8 mouse cellular contexts compared by ENCODE assay signal in the genomic region with DNA sequence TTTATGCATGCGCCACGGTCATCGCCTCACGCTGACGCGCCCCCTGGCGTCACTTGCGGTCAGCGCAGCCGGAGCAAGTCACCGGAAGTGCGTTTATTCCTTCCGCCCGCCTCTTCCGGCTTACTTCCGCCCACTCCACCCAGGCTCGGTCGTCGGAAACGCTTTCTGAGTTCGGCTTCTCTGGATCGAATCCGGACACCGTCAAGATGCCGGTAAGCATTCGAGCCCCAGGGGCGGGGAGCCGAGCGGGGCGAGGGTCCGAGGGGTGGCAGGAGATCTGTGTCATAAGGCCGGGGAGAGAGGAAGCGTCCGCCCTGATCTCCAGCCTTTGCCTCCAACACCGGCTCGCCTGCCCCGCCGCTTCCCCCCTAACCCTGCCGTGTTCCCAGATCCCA. TPM values are rescaled to one million over a fixed set of nuclear protein-coding genes. Genes with fewer than 3 reads are reported as not detected.
A peak's percentile ranks its signal among the peaks of the same experiment; 100 is the strongest.
DNase-seq lines count a peak whose midpoint lies in the region; ATAC-seq lines count a peak whose summit lies in the region.

A gene (plus strand): TSS at position 93 of the 395 bp plus-strand sequence.

- peak within 1 kb of the TSS; percentile 86 for H3K9ac ChIP-seq in hindbrain, embryonic 11.5 days (ENCODE audit: low read depth, low read length)

- peak within 1 kb of the TSS; percentile 83 for H3K4me3 ChIP-seq in hindbrain, embryonic 11.5 days (ENCODE audit: low read depth, low read length)

- H3K27ac ChIP-seq in hindbrain, embryonic 11.5 days (ENCODE audit: low read depth, low read length): no peak within 1 kb of the TSS

- under 1% methylated on average over 39 of the region's 39 CpGs for WGBS in hindbrain, embryonic 11.5 days

- H3K4me1 ChIP-seq in hindbrain, embryonic 11.5 days (replicated peaks; ENCODE audit: control insufficient read depth, insufficient read depth, low read length): peaks cover 4% of the 10 kb centered on the region; the same call in 1 of the 2 replicates

- ATAC-seq in hindbrain, embryonic 11.5 days (ENCODE audit: low FRiP score): peak; percentile 80

- H3K27me3 ChIP-seq in hindbrain, embryonic 11.5 days (ENCODE audit: control insufficient read depth, insufficient read depth, low read length): no peaks in the 10 kb centered on the region

- no peaks in the 10 kb centered on the region for H3K9me3 ChIP-seq in hindbrain, embryonic 11.5 days (ENCODE audit: control insufficient read depth, low read length)

- no peaks in the 10 kb centered on the region for H3K36me3 ChIP-seq in hindbrain, embryonic 11.5 days (ENCODE audit: control insufficient read depth, insufficient read depth, low read length)

- DNase-seq in Muller cell, postnatal 12 days (ENCODE audit: inconsistent ontology term): peak; percentile 91
- DNase-seq in cerebellum, adult 9-11 months: peak; percentile 89
- peak; percentile 69 to 95 for DNase-seq in frontal cortex, adult 2 months (ENCODE audit: extremely low spot score in 1 of 2, low spot score in 1 of 2)
- DNase-seq in hindbrain, embryonic 11.5 days (ENCODE audit: low spot score): peak; percentile 96
- DNase-seq in layer of hippocampus, postnatal 10 days (ENCODE audit: low spot score in 2 of 2): peak; percentile 93 to 94
- DNase-seq in lung, postnatal 10 days: peak; percentile 95
- peak; percentile 90 for DNase-seq in ovary, postnatal 36 days (ENCODE audit: low spot score)
- DNase-seq in thymus, postnatal 25 days: peak; percentile 91

- H3K4me2 ChIP-seq in hindbrain, embryonic 11.5 days (replicated peaks; ENCODE audit: low read depth, low read length): peak within 1 kb of the TSS; percentile 91

RNA-seq across cellular contexts. Expression of the gene that starts here (rescaled TPM):
- 257 and 268 TPM in 2 replicates for polyA plus RNA-seq in frontal cortex, adult 2 months (2012; rRNA removed)
- polyA plus RNA-seq in hindbrain, embryonic 11.5 days (2014; fragmentation: Nextera tagmentation; extraction: Ambion mirVana): 53.8 and 68.9 TPM in 2 replicates
- total RNA-seq in layer of hippocampus, postnatal 10 days (2021): 100 to 1,000 TPM; 287 to 319 TPM
